Mouse (Mus musculus) CH12.LX (cell line): Measurements from ENCODE around the gene Apom.

Source experiments
- CHD1 ChIP-seq: IDR thresholded peaks from 2 replicates; pipeline ENCODE4 v1.6.1; 2012; ENCODE audit warnings: low read depth, low read length, improper control_type of control experiment, inconsistent platforms
- CHD2 ChIP-seq: IDR thresholded peaks from 2 replicates; pipeline ENCODE4 v1.6.1; 2011; ENCODE audit warnings: low read length, improper control_type of control experiment
- CTCF ChIP-seq, 2 experiments: IDR thresholded peaks in 1 of 2; conservative IDR thresholded peaks in 1 of 2; 2 replicates each; pipeline ENCODE4 v1.5.1; 2011 to 2012; ENCODE audit warnings: low read depth in 2 of 2, low read length in 2 of 2, improper control_type of control experiment in 1 of 2, inconsistent platforms in 1 of 2, mild to moderate bottlenecking in 1 of 2, moderate library complexity in 1 of 2
- EP300 ChIP-seq: IDR thresholded peaks from 2 replicates; pipeline ENCODE4 v1.6.1; 2011; ENCODE audit warnings: low read length, improper control_type of control experiment
- KAT2A ChIP-seq: IDR thresholded peaks from 2 replicates; pipeline ENCODE4 v1.6.1; 2012; ENCODE audit warnings: low read length, improper control_type of control experiment, inconsistent platforms; ENCODE audit not compliant: insufficient replicate concordance
- MAFK ChIP-seq: IDR thresholded peaks from 2 replicates; pipeline ENCODE4 v1.6.1; 2011; ENCODE audit warnings: low read length, improper control_type of control experiment; ENCODE audit not compliant: insufficient replicate concordance
- NRF1 ChIP-seq: IDR thresholded peaks from 2 replicates; pipeline ENCODE4 v1.6.1; 2014; ENCODE audit warnings: low read depth, mild to moderate bottlenecking, inconsistent platforms, low read length, improper control_type of control experiment, moderate library complexity
- POLR2A ChIP-seq: IDR thresholded peaks from 2 replicates; pipeline ENCODE4 v1.6.1; 2011; ENCODE audit warnings: low read depth, mild to moderate bottlenecking, improper control_type of control experiment, low read length
- USF1 ChIP-seq: IDR thresholded peaks from 2 replicates; pipeline ENCODE4 v1.6.1; 2014; ENCODE audit warnings: low read depth, mild to moderate bottlenecking, inconsistent platforms, low read length, improper control_type of control experiment
- ZMIZ1 ChIP-seq: IDR thresholded peaks from 2 replicates; pipeline ENCODE4 v1.6.1; 2012; ENCODE audit warnings: low read depth, mild to moderate bottlenecking, inconsistent platforms, low read length, improper control_type of control experiment

DNA sequence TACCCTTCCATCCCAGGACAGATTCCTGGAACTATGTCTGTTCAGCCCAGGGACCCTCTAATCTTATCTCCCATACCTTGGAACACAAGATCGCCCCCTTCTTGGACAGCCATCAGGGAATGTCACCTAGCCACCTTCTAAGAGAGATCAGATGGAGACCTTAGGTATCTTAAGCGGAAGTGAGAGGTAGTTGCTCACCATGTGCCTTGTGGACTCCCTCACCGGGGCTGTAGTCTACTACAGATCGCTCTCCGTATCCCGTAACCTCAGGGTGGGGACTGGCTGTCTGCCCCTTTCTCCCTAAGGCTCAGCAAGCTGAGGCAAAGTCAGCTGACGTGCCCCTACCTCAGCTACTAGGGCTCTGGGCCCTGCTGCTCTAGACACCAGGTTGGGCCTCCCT is 27.8 kb downstream of the Apom start:
- TF ChIP-seq CTCF (conservative IDR thresholded peaks at IDR 0.05 in 1 of 2, IDR thresholded peaks at IDR 0.05 in 1 of 2; ENCODE audit: low read depth in 2 of 2, low read length in 2 of 2) (no peak), CHD2 (no peak), NRF1 (no peak), MAFK (no peak), POLR2A (no peak), EP300 (no peak), KAT2A (no peak), ZMIZ1 (no peak), USF1 (no peak), CHD1 (no peak)
